Mouse (Mus musculus) intestine, embryonic 14.5 days (tissue): Measurements from ENCODE around the gene Cryaa. TPM values are rescaled to one million over a fixed set of nuclear protein-coding genes. Genes with fewer than 3 reads are reported as not detected.
"Not testable (repeated sequence)": the region's sequence is repeated elsewhere in the genome, so short reads cannot be mapped to it uniquely, and the experiment has no call there.

Source experiments
- ATAC-seq: fragments of 200-750 bp; cut with Nextera tagmentation; replicated peaks from 2 replicates; pipeline ENCODE4 v1.8.0; 2017; ENCODE audit warnings: low read depth, moderate number of reproducible peaks, moderate TSS enrichment, moderate library complexity; ENCODE audit not compliant: low FRiP score, low TSS enrichment
- DNase-seq: peaks from one replicate; pipeline ENCODE4 v3.0.0-alpha.2; 2018; ENCODE audit warnings: low spot score
- H3K27ac ChIP-seq: fragments of 300-500 bp; sonication (generic); 2 replicates; pipeline ENCODE4 v1.5.1; 2014; ENCODE audit warnings: low read depth, mild to moderate bottlenecking, control low read depth
- H3K27me3 ChIP-seq: fragments of 300-500 bp; sonication (generic); replicated peaks from 2 replicates; pipeline ENCODE4 v1.6.1; 2014; ENCODE audit warnings: low read length, control low read depth; ENCODE audit not compliant: control insufficient read depth, insufficient read depth
- H3K36me3 ChIP-seq: fragments of 300-500 bp; sonication (generic); 2 replicates; pipeline ENCODE4 v1.6.1; 2014; ENCODE audit warnings: low read length, control low read depth; ENCODE audit not compliant: control insufficient read depth, insufficient read depth
- H3K4me1 ChIP-seq: fragments of 300-500 bp; sonication (generic); replicated peaks from 2 replicates; pipeline ENCODE4 v1.6.1; 2014; ENCODE audit warnings: low read length, control low read depth, mixed read lengths; ENCODE audit not compliant: control insufficient read depth, insufficient read depth
- H3K4me2 ChIP-seq: fragments of 300-500 bp; sonication (generic); 2 replicates; pipeline ENCODE4 v1.6.1; 2014; ENCODE audit warnings: low read length
- H3K4me3 ChIP-seq: fragments of 300-500 bp; sonication (generic); 2 replicates; pipeline ENCODE4 v1.5.1; 2014; ENCODE audit warnings: low read depth, low read length, control low read depth, mixed read lengths
- H3K9ac ChIP-seq: fragments of 300-500 bp; sonication (generic); 2 replicates; pipeline ENCODE4 v1.6.1; 2014; ENCODE audit warnings: mild to moderate bottlenecking, low read length
- H3K9me3 ChIP-seq: fragments of 300-500 bp; sonication (generic); 2 replicates; pipeline ENCODE4 v1.6.1; 2016; ENCODE audit warnings: low read length, control low read depth; ENCODE audit not compliant: control insufficient read depth
- WGBS: fragments of 180-500 bp; shearing (Covaris S2); extraction: QIAGEN DNeasy Blood & Tissue Kit; methylation state at CpG from one replicate; pipeline ENCODE4 v1.1.7; 2014; 5-methylcytosine and 5-hydroxymethylcytosine counted together
- polyA plus RNA-seq: library from polyadenylated mRNA; unstranded; fragments of >200 nt; fragmentation: Nextera tagmentation; extraction: Ambion mirVana; gene quantifications from 2 replicates; pipeline ENCODE4 v1.2.1, GENCODE M21; 2014

The Cryaa gene
- polyA plus RNA-seq, 1 experiment from 2014 or later, result 0.14 TPM

GRCm38 (mm10) chr17:31693330-31694022 lies 15.9 kb downstream of the Cryaa start:
- no peak overlapping the region for H3K9ac ChIP-seq
- peak overlapping the region; percentile 44 for H3K4me2 ChIP-seq
- DNase-seq, result peak; percentile 87
- ATAC-seq, result peak; percentile 81
- no peaks in the 10 kb centered on the region for H3K9me3 ChIP-seq
- H3K27me3 ChIP-seq, result no peaks in the 10 kb centered on the region
- no peak overlapping the region; the same call in 1 of the 2 replicates for H3K4me3 ChIP-seq
- WGBS, result 5% methylated on average over 20 of the region's 20 CpGs
- H3K36me3 ChIP-seq, result no peaks in the 10 kb centered on the region
- H3K27ac ChIP-seq, result no peak overlapping the region
- H3K4me1 ChIP-seq, result peaks cover 13% of the 10 kb centered on the region; the same call in 1 of the 2 replicates

GRCm38 (mm10) chr17:31694023-31694376 lies 16.4 kb downstream of the Cryaa start:
- Histone ChIP-seq H3K9ac (no peak overlapping the region), H3K27me3 (no peaks in the 10 kb centered on the region), H3K36me3 (no peaks in the 10 kb centered on the region), H3K4me3 (no peak overlapping the region), H3K27ac (no peak overlapping the region), H3K4me1 (peaks cover 13% of the 10 kb centered on the region; the same call in 1 of the 2 replicates), H3K4me2 (no peak overlapping the region), H3K9me3 (no peaks in the 10 kb centered on the region)
- DNase-seq, result no peak
- 63% methylated on average over 7 of the region's 7 CpGs for WGBS
- peak; percentile 31 for ATAC-seq

- H3K27ac ChIP-seq, result no peak overlapping the region
- no peaks in the 10 kb centered on the region for H3K36me3 ChIP-seq
- H3K27me3 ChIP-seq, result no peaks in the 10 kb centered on the region
- peaks cover 13% of the 10 kb centered on the region; the same call in 1 of the 2 replicates for H3K4me1 ChIP-seq
- H3K9me3 ChIP-seq, result no peaks in the 10 kb centered on the region
- WGBS, result 88% methylated on average over 1 of the region's 1 CpGs
- no peak overlapping the region for H3K4me3 ChIP-seq
- no peak overlapping the region for H3K9ac ChIP-seq
- H3K4me2 ChIP-seq, result no peak overlapping the region
- no peak for DNase-seq
- ATAC-seq, result no peak
These were observed 17.3 kb downstream of the Cryaa start for GRCm38 (mm10) chr17:31694949-31695348.

- not testable (repeated sequence) for H3K27me3 ChIP-seq, H3K4me3 ChIP-seq, ATAC-seq, H3K4me2 ChIP-seq, H3K27ac ChIP-seq, H3K36me3 ChIP-seq, DNase-seq, H3K9ac ChIP-seq, H3K9me3 ChIP-seq
- 80% methylated on average over 7 of the region's 7 CpGs for WGBS
- peaks cover 13% of the 10 kb centered on the region; the same call in 1 of the 2 replicates for H3K4me1 ChIP-seq
These were observed 17.7 kb downstream of the Cryaa start for GRCm38 (mm10) chr17:31695356-31695755.

GRCm38 (mm10) chr17:31698347-31698746 lies 20.7 kb downstream of the Cryaa start:
- ATAC-seq, result no peak
- Histone ChIP-seq H3K27ac (no peak overlapping the region), H3K27me3 (no peaks in the 10 kb centered on the region), H3K4me1 (peaks cover 5% of the 10 kb centered on the region; the same call in 1 of the 2 replicates), H3K9ac (no peak overlapping the region), H3K9me3 (no peaks in the 10 kb centered on the region), H3K4me2 (no peak overlapping the region), H3K36me3 (no peaks in the 10 kb centered on the region), H3K4me3 (no peak overlapping the region)
- WGBS, result 76% methylated on average over 11 of the region's 11 CpGs
- DNase-seq, result no peak

GRCm38 (mm10) chr17:31703276-31703980 lies 25.8 kb downstream of the Cryaa start:
- H3K27me3 ChIP-seq, result no peaks in the 10 kb centered on the region
- H3K27ac ChIP-seq, result no peak overlapping the region
- H3K4me1 ChIP-seq, result no peaks in the 10 kb centered on the region
- no peak overlapping the region for H3K4me2 ChIP-seq
- DNase-seq, result no peak
- no peaks in the 10 kb centered on the region for H3K36me3 ChIP-seq
- H3K4me3 ChIP-seq, result no peak overlapping the region
- 61% methylated on average over 6 of the region's 6 CpGs for WGBS
- no peak for ATAC-seq
- H3K9me3 ChIP-seq, result no peaks in the 10 kb centered on the region
- no peak overlapping the region for H3K9ac ChIP-seq

- no peak overlapping the region for H3K27ac ChIP-seq
- H3K9me3 ChIP-seq, result no peaks in the 10 kb centered on the region
- ATAC-seq (no peak), DNase-seq (no peak)
- no peak overlapping the region for H3K9ac ChIP-seq
- no peak overlapping the region for H3K4me3 ChIP-seq
- WGBS, result 75% methylated on average over 20 of the region's 20 CpGs
- H3K4me1 ChIP-seq, result no peaks in the 10 kb centered on the region
- no peaks in the 10 kb centered on the region for H3K36me3 ChIP-seq
- H3K4me2 ChIP-seq, result no peak overlapping the region
- H3K27me3 ChIP-seq, result no peaks in the 10 kb centered on the region
These were observed 27.8 kb downstream of the Cryaa start for GRCm38 (mm10) chr17:31705271-31706020.

GRCm38 (mm10) chr17:31709121-31709741 lies 31.6 kb downstream of the Cryaa start:
- DNase-seq, result no peak
- Histone ChIP-seq H3K4me1 (no peaks in the 10 kb centered on the region), H3K36me3 (no peaks in the 10 kb centered on the region), H3K4me3 (no peak overlapping the region), H3K4me2 (no peak overlapping the region), H3K27ac (no peak overlapping the region), H3K9me3 (no peaks in the 10 kb centered on the region), H3K27me3 (no peaks in the 10 kb centered on the region), H3K9ac (no peak overlapping the region)
- no peak for ATAC-seq
- WGBS, result 60% methylated on average over 7 of the region's 7 CpGs
